Mouse (Mus musculus): ENCODE data around the gene Rap1b.

Rap1b gene

DNA sequence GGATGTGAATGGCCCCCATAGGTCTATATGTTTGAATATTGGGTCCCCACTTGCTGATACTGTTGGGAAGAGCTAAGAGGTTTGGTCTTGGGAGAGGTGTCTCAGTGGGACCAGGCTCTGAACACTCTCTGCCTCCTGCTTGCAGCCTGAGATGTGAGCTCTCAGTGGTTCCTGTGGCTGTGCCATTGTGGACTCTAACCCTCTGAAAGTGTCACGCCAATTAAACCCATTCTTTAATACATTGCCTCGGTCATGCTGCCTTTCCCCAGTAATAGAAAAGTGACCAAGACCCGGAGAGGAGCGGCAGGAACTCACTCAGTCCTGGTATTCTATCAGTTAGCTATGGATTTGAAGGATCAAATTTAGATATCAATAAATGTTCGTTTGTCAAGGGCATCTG is 12.4 kb upstream of the Rap1b start:
- DNase-seq (ENCODE audit: low spot score in 2 of 2) = no peak

DNA sequence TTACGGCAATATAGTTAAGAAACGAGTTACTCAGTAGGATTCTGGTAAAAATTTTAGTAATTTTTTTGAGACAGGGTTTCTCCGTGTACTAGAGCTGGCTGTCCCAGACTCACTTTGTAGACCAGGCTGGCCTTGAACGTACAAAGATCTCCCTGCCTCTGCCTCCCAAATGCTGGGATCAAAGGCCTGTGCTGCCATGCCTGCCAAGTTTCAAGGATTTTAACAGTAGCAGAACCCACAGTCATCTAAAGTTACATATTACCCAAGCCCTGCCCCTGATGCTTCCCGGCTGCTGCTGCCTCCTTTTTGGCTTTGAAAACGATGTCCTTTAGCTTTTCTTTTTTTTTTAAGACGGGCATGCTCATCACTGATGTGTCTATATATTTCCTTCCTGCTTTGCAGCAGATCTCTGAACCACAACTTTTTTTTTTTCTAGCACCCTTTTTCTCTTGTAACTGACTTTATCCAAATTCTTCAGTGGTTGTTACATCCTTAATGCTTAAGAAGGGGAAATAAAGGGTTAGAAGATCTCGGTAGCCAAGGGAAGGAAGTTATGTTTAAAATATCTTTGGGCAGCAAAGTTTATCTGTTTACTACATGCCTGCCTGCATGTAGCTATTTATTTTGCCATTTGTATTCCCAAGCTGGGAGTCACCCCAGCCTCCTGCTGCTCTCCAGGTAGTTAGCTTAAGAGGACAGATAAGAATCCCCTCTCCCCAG is 10.3 kb upstream of the Rap1b start:
- DNase-seq (ENCODE audit: low spot score in 2 of 2) = no peak

DNA sequence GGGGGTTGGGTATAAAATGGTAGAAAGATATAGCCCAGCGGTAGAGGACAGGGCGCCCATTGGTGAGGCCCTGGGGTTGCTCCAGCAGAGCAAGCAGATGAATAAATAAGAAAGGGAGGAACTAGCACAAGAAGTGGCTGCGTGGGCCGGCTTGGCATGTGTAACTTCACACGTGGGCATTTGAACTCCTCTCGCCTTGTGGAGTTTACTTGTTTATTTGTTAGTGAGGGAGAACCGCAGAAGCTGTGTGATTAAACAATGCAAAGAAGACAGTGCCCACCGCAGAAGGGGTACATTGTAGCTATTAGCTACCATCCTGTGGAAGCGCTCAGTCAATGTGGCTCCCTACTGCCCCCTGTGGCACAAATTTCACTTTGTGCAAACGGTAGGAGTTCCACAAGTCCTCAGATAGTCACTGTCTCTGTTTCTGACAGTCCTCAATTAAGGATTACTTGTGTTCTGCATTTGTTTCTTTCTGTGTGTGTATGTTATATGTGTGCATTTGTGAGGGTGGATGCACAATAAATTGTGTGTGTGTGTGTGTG is 6.9 kb upstream of the Rap1b start:
- no peak for DNase-seq (ENCODE audit: low spot score in 2 of 2)

- no peak for DNase-seq (ENCODE audit: low spot score in 2 of 2)
Observed at GRCm38 (mm10) chr10:117848981-117849380, 3.1 kb upstream of the Rap1b start.

DNA sequence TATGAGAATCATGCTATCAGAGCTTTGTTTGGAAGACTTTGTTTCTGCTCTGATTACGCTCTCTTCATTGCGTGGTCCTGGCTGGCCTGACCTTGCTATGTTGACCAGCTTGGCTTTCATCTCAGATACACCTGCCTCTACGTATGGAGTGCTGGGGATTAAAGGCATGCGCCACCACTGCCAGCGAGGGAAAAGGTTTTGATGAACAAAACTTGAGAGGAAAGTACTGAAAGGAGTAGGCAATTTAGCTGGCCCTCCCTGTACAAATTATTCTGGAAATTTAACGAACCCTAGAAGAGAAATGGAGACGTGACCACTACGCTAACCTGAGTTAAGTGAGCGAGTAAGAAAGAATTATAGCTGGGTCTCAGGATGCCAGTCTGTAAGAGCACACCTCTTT is 961 bp upstream of the Rap1b start:
- no peak for DNase-seq (ENCODE audit: low spot score in 2 of 2)

DNA sequence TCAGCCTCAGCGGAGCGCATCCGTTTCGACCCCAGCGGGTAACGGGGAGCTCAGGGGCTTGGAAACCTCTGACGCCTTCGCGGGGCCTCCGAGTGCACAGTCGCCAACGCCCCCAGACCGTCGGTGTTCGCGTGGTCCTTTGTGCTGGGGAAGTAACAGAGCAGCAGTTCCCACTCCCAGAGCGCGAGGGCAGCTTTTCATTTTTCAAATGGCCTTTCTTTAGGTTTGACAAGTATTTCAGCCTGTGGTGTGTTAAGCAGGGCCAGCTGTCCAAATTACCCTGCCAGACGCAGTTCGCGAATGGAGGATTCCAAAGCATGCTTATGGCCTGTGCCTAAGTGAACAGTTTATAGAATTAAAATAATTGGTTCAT is 411 bp upstream of the Rap1b start:
- no peak for DNase-seq (ENCODE audit: low spot score in 2 of 2)

DNA sequence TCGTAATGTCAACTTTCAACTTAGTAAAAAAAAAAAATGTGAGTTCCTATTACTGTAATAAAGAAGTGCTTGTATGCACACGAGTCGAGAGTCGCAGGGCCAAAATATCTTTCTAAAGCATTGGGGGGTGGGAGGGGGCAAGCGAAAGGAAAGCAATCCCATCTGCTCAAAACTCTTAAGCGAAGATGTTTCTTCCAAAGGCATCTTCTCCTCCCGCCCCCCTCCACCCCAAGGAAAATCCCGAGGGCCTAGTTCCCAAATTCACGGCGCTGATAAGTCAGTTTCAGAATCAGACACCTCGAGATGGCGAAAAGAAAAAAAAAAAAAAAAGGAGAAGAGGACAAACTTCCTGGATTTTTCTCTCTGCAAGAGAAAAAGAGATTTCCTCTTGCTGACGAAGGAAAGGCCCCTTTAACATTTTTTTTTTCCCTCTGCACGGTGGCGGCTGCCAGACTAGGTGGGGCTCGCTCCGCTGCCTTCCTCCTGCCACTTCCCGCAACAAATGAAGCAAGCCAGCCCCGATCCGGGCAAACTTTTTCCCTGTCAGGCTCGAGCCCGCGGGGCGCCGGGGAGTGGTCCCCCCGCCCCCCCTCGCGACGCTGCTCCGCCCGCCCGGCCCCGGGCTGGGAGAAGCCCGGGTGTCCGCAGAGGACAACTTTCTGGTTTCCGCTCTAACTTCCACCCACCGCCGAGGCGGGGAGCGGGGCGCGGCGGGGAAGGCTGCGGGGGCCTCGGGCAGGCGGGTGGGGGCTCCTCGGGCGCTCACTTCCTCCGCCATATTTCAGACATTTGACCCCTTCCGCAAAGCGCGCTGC is 846 bp downstream of the Rap1b start:
- DNase-seq (ENCODE audit: low spot score in 2 of 2) = peak; percentile 18 to 32

DNA sequence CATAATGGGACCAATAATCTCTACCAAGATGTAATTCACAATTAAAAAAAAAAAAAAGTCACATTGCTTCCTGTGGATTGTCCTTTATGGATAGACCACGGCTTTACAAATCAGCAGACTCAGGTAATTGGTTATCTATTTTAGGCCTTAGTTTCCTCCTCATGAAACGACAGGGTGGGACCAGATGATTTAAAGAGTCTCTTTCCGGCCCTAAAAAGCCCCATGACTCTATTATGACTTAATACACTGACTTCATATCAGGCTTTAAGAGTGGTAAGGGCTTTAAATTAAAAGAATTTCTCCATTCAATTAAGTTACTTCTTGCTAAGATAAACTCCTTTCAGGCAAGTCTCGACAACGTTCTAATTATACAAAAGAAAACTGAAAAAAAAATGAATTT is 1.6 kb downstream of the Rap1b start:
- no peak for DNase-seq (ENCODE audit: low spot score in 2 of 2)

DNA sequence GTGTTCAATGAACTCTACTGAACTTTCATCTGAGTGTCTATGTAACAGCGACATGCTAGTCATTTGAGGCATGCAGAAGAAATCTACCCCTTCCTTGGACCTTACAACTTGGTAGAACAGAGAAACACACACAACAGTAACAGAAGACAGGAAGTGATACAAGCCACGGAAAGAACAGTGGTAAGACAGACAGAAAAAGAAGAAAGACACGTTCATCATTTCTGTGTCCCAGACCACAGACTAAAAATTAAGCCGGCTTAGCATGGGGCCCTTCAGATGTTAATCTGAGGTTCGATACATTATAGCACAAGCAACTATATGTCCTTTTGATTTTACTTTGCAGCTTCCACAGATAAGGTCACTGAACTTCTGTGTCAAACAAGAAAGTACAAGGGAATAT is 2.1 kb downstream of the Rap1b start:
- DNase-seq (ENCODE audit: low spot score in 2 of 2) = no peak

- no peak for DNase-seq (ENCODE audit: low spot score in 2 of 2)
Observed at GRCm38 (mm10) chr10:117841765-117842164, 4.1 kb downstream of the Rap1b start.

DNA sequence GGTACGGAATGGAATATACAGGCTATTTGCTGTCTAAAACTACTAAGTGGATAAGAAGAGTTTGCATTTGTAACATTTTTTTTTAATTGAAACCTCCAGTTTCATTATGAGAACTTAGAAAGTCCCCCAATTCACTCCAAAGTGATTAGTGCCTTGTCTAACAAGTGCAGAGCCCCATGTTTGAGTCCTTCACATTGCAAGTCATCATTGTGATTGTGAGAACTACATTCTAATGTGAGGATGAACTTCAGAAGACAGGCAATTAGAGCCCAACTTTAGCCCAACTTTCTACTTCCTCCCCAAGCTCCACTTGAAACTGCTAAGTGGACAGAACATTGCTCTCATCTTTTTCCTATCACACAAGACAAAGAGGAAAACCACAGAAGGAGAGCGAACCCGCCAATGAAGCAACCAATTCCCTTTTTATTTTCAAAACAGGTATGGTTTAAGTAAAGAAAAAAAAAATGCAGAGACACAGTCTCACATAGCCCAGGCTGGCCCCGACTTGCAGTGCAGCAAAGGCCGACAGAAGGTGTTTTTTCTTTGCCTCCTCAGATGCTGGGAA is 5.3 kb downstream of the Rap1b start:
- DNase-seq (ENCODE audit: low spot score in 2 of 2) = no peak

DNA sequence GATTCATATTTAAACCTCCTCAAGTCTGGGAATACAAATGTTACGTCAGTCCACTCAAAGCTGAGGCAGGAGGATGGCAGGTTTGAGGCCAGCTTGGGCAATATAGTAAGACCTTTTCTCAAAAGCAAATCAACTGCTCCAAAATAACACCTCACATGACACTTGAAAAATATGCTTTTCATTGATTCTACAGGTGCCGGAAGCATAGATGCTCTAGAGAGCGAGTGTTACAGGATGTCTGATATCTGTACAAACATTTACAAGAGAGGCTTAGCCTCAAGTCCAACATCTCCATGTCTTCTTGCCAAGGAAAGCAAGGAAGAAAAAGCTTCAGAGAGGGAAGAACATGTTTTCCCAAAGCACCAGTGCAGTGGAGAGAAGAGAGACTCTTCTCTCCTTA is 6.1 kb downstream of the Rap1b start:
- no peak for DNase-seq (ENCODE audit: low spot score in 2 of 2)

- no peak for DNase-seq (ENCODE audit: low spot score in 2 of 2)
Observed at GRCm38 (mm10) chr10:117838924-117839323, 6.9 kb downstream of the Rap1b start.

GRCm38 (mm10) chr10:117836354-117836753 is 9.5 kb downstream of the Rap1b start:
- no peak for DNase-seq (ENCODE audit: low spot score in 2 of 2)

GRCm38 (mm10) chr10:117835453-117835852 is 10.4 kb downstream of the Rap1b start:
- no peak for DNase-seq (ENCODE audit: low spot score in 2 of 2)

DNA sequence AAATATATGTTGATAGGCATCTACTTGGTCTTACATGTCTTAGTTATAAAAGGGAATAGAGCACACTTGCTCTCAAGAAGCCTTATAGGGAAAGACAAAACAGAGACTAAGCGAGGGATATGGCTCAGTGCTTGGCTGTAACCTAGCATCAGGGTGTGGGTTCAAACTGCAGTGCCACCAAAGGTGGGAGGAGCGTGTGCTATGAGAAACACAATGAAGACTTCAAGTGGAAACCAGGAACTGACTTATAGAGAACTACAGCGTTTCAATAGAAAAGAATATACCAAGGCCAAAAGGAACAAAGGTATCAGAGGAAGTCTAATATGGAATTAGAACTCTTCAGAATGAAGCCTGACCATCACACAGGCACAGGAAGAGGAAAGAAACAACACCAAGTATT is 15.0 kb downstream of the Rap1b start:
- no peak for DNase-seq (ENCODE audit: low spot score in 2 of 2)

DNA sequence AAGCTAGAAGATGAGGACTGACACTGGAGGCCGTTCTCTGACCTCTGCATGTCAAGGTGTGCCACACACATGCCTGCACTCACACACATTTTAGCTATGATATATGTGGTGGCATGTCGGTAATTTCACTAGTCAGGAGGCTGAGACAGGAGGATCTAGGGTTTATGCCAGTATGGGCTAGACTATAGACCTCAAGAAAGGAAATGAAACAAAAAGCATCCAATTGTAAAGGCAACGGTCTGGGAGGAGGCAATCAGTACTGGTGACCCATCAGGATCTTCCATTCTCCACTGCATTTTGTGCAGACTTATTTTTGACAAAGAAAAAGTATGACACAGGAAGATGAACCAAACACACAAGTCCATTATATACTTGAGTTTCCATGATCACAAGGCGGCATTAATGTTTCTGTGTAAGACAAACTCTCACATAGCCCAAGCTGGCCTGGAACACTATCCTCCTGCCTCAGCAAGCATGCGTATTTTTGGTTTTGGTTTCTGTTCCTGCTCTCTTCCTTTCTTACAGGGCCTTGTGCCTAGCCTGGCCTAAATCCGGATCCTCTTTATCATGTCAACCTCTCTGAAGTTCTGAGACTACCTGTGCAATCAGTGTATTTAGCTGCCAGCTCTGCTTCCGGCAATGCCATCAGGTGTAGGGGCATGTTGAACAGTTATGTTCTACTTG is 16.2 kb downstream of the Rap1b start:
- DNase-seq (ENCODE audit: low spot score in 2 of 2) = no peak

- no peak for DNase-seq (ENCODE audit: low spot score in 2 of 2)
Observed at GRCm38 (mm10) chr10:117829022-117829421, 16.8 kb downstream of the Rap1b start.

- DNase-seq (ENCODE audit: low spot score in 2 of 2) = no peak
Observed at GRCm38 (mm10) chr10:117828536-117828935, 17.3 kb downstream of the Rap1b start.

DNA sequence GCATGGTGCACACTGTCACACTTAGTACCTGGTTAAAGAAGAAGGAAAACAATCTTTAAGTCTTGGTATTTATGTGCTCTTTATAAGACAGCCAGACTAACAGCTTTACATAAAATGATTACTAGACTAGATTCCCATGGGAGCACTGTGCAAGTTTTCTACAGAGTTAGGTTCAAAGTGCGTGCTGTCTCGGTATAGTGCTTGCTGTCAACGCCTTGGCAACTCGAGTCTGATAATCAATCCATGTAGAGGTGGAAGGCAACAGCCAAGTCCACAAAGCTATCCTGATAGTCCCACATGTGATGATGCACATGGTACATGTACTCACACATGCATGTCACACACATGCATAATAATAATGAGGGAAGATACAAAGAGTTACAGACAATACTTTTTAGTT is 21.2 kb downstream of the Rap1b start:
- no peak for DNase-seq (ENCODE audit: low spot score in 2 of 2)

GRCm38 (mm10) chr10:117824139-117824538 is 21.7 kb downstream of the Rap1b start:
- DNase-seq (ENCODE audit: low spot score in 2 of 2) = no peak

- no peak for DNase-seq (ENCODE audit: low spot score in 2 of 2)
Observed at GRCm38 (mm10) chr10:117823321-117823720, 22.5 kb downstream of the Rap1b start.
